Mouse (Mus musculus): Measurements from ENCODE around the gene Ptchd3. TPM values are rescaled to one million over a fixed set of nuclear protein-coding genes. Genes with fewer than 3 reads are reported as not detected.

Ptchd3 gene
- total RNA-seq, 2 experiments from 2014 or later = not detected

Other genes with a start within 250 kb of the Ptchd3 start
- 1 to 10 TPM; 6.4 to 7.0 TPM for gene B3gntl1, start 157.1 kb upstream of the Ptchd3 start, total RNA-seq (2021)
- gene Metrnl, start 128.7 kb upstream of the Ptchd3 start, total RNA-seq (2021) = 10 to 100 TPM; 10.7 to 12.2 TPM

Data from layer of hippocampus, postnatal 25 days (tissue).